Mouse (Mus musculus) cerebellum, adult 2 months (tissue): ENCODE measurements around the gene Arid5b.

Experiments used
- CTCF ChIP-seq: fragments of 200-500 bp; IDR thresholded peaks from 2 replicates; pipeline ENCODE4 v1.5.1; 2011; ENCODE audit warnings: low read depth, mild to moderate bottlenecking, control low read depth, low read length, moderate library complexity, borderline replicate concordance; ENCODE audit not compliant: insufficient read depth
- POLR2A ChIP-seq: fragments of 200-500 bp; IDR thresholded peaks from 2 replicates; pipeline ENCODE4 v1.6.1; 2011; ENCODE audit warnings: low read length, control low read depth, borderline replicate concordance; ENCODE audit not compliant: insufficient read depth

- no peak for TF ChIP-seq CTCF
- no peak for TF ChIP-seq POLR2A
Measured at GRCm38 (mm10) chr10:68319438-68319837, 40.9 kb upstream of the Arid5b start.
